Mouse (Mus musculus): ENCODE measurements at regions not wholly inside any gene's neighbourhood (a gene's known extent, or its start where the extent isn't known, plus 50 kb on each side); places are given as distances from the start of the nearest gene placed in this dataset.

- no peaks in the 10 kb centered on the region for H3K27me3 ChIP-seq (ENCODE audit: insufficient read depth, low read length)
- no peak overlapping the region for H3K4me2 ChIP-seq (ENCODE audit: low read length)
- WGBS = 51% methylated on average over 9 of the region's 9 CpGs
- TF ChIP-seq CTCF (IDR thresholded peaks at IDR 0.05; ENCODE audit: low read depth) = no peak
- ATAC-seq (replicated peaks; ENCODE audit: low FRiP score, low read depth) (no peak), DNase-seq (ENCODE audit: low spot score) (no peak)
- no peak overlapping the region for H3K9ac ChIP-seq (ENCODE audit: low read depth, low read length)
- H3K9me3 ChIP-seq (replicated peaks; ENCODE audit: low read length) = no peaks in the 10 kb centered on the region
- no peaks in the 10 kb centered on the region for H3K36me3 ChIP-seq (ENCODE audit: insufficient read depth, low read length)
- no peaks in the 10 kb centered on the region for H3K4me1 ChIP-seq (replicated peaks; ENCODE audit: insufficient read depth, low read length)
- no peak overlapping the region for H3K4me3 ChIP-seq (replicated peaks; ENCODE audit: low read depth, low read length)
- no peak overlapping the region for H3K27ac ChIP-seq
These were observed 202.2 kb upstream of the Ptger4 start for GRCm38 (mm10) chr15:5446040-5446755.

- ATAC-seq (replicated peaks; ENCODE audit: low FRiP score, low read depth) (no peak), DNase-seq (ENCODE audit: low spot score) (no peak)
- Histone ChIP-seq H3K27me3 (ENCODE audit: insufficient read depth, low read length) (no peaks in the 10 kb centered on the region), H3K4me2 (ENCODE audit: low read length) (no peak overlapping the region), H3K36me3 (ENCODE audit: insufficient read depth, low read length) (no peaks in the 10 kb centered on the region), H3K4me3 (replicated peaks; ENCODE audit: low read depth, low read length) (no peak overlapping the region), H3K4me1 (replicated peaks; ENCODE audit: insufficient read depth, low read length) (no peaks in the 10 kb centered on the region), H3K9ac (ENCODE audit: low read depth, low read length) (no peak overlapping the region), H3K9me3 (replicated peaks; ENCODE audit: low read length) (no peaks in the 10 kb centered on the region), H3K27ac (no peak overlapping the region)
- TF ChIP-seq CTCF (IDR thresholded peaks at IDR 0.05; ENCODE audit: low read depth) = no peak
- 43% methylated on average over 4 of the region's 4 CpGs for WGBS
These were observed 202.8 kb upstream of the Ptger4 start for GRCm38 (mm10) chr15:5446756-5447314.

DNA sequence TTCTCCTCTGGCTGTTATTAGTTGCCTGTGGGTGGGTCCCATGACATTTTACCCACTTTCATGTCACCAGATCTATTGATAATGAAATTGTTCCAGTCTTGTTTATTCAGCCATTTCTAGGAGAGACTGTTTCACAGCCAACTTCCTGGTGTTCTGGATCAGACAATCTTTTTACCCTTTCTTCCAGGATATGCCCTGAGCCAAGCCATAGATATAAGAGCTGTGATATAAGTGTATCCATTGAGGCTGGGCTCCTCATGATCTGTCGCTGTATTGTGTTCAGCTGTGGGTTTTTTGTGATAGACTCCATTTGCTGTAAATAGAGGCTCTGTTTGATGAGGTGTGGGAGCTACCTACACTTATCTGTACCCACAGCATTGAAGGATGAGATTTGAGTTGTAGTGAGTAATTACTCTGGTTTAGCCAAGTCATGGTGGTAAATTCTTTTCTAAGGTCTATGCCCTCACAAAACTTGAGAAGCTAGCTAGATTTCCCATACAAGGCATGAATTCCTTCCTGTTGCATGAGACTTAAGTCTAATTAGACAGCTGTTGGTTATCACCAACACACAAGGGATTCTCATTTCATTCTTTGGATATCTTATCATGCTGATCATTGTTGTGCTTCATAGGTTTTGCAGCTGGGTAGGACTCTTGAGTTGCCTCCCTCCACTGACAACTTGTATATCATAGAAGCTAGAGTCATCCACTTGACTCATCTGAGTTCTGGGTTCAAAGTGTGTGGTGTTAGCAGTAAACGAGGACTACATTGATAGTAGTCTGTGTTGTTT is 203.9 kb upstream of the Ptger4 start:
- Histone ChIP-seq H3K36me3 (ENCODE audit: insufficient read depth, low read length) (no peaks in the 10 kb centered on the region), H3K27me3 (ENCODE audit: insufficient read depth, low read length) (no peaks in the 10 kb centered on the region), H3K27ac (no peak overlapping the region), H3K4me1 (replicated peaks; ENCODE audit: insufficient read depth, low read length) (no peaks in the 10 kb centered on the region), H3K9me3 (replicated peaks; ENCODE audit: low read length) (no peaks in the 10 kb centered on the region), H3K4me3 (replicated peaks; ENCODE audit: low read depth, low read length) (no peak overlapping the region), H3K4me2 (ENCODE audit: low read length) (no peak overlapping the region), H3K9ac (ENCODE audit: low read depth, low read length) (no peak overlapping the region)
- 66% methylated on average over 2 of the region's 2 CpGs for WGBS
- ATAC-seq (replicated peaks; ENCODE audit: low FRiP score, low read depth) (no peak), DNase-seq (ENCODE audit: low spot score) (no peak)
- TF ChIP-seq CTCF (IDR thresholded peaks at IDR 0.05; ENCODE audit: low read depth) = no peak

- Histone ChIP-seq H3K9ac (ENCODE audit: low read depth, low read length) (no peak overlapping the region), H3K36me3 (ENCODE audit: insufficient read depth, low read length) (no peaks in the 10 kb centered on the region), H3K4me3 (replicated peaks; ENCODE audit: low read depth, low read length) (no peak overlapping the region), H3K4me2 (ENCODE audit: low read length) (no peak overlapping the region), H3K9me3 (replicated peaks; ENCODE audit: low read length) (no peaks in the 10 kb centered on the region), H3K27ac (no peak overlapping the region), H3K4me1 (replicated peaks; ENCODE audit: insufficient read depth, low read length) (no peaks in the 10 kb centered on the region), H3K27me3 (ENCODE audit: insufficient read depth, low read length) (no peaks in the 10 kb centered on the region)
- no peak for TF ChIP-seq CTCF (IDR thresholded peaks at IDR 0.05; ENCODE audit: low read depth)
- ATAC-seq (replicated peaks; ENCODE audit: low FRiP score, low read depth) (no peak), DNase-seq (ENCODE audit: low spot score) (no peak)
- WGBS = 96% methylated on average over 3 of the region's 3 CpGs
These were observed 215.1 kb upstream of the Ptger4 start for GRCm38 (mm10) chr15:5459083-5459482.

DNA sequence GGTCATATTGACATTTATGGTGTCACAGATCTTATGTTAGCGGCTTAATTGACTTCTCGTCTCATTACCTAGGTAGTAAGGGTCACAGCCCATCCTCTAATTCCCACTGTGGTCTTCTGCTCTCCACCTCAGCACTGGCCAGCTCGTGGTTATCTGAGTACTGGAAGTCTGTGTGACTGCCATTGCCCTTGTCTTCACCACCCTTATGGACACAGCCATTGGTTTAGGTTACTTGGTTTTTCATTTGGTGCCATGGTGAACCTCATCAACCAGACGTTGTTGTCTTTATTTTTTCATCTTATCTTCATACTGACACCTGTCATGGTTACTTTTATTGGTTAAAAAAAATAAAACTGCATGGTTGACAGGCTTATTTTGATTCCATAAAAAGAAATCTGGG is 215.6 kb upstream of the Ptger4 start:
- Histone ChIP-seq H3K4me2 (ENCODE audit: low read length) (no peak overlapping the region), H3K4me1 (replicated peaks; ENCODE audit: insufficient read depth, low read length) (no peaks in the 10 kb centered on the region), H3K4me3 (replicated peaks; ENCODE audit: low read depth, low read length) (no peak overlapping the region), H3K9ac (ENCODE audit: low read depth, low read length) (no peak overlapping the region), H3K27ac (no peak overlapping the region), H3K27me3 (ENCODE audit: insufficient read depth, low read length) (no peaks in the 10 kb centered on the region), H3K36me3 (ENCODE audit: insufficient read depth, low read length) (no peaks in the 10 kb centered on the region), H3K9me3 (replicated peaks; ENCODE audit: low read length) (no peaks in the 10 kb centered on the region)
- TF ChIP-seq CTCF (IDR thresholded peaks at IDR 0.05; ENCODE audit: low read depth) = no peak
- 87% methylated on average over 4 of the region's 4 CpGs for WGBS
- DNase-seq (ENCODE audit: low spot score) (no peak), ATAC-seq (replicated peaks; ENCODE audit: low FRiP score, low read depth) (no peak)

GRCm38 (mm10) chr15:5462651-5463050 is 218.7 kb upstream of the Ptger4 start:
- no peak overlapping the region for H3K4me3 ChIP-seq (replicated peaks; ENCODE audit: low read depth, low read length)
- H3K36me3 ChIP-seq (ENCODE audit: insufficient read depth, low read length) = no peaks in the 10 kb centered on the region
- no peak overlapping the region for H3K4me2 ChIP-seq (ENCODE audit: low read length)
- TF ChIP-seq CTCF (IDR thresholded peaks at IDR 0.05; ENCODE audit: low read depth) = no peak
- WGBS = 86% methylated on average over 3 of the region's 3 CpGs
- no peak overlapping the region for H3K9ac ChIP-seq (ENCODE audit: low read depth, low read length)
- no peaks in the 10 kb centered on the region for H3K9me3 ChIP-seq (replicated peaks; ENCODE audit: low read length)
- H3K27me3 ChIP-seq (ENCODE audit: insufficient read depth, low read length) = no peaks in the 10 kb centered on the region
- H3K4me1 ChIP-seq (replicated peaks; ENCODE audit: insufficient read depth, low read length) = no peaks in the 10 kb centered on the region
- no peak overlapping the region for H3K27ac ChIP-seq
- no peak for ATAC-seq (replicated peaks; ENCODE audit: low FRiP score, low read depth)
- DNase-seq (ENCODE audit: low spot score) = no peak

All from kidney, postnatal 0 days (tissue).